In the genomic region with DNA sequence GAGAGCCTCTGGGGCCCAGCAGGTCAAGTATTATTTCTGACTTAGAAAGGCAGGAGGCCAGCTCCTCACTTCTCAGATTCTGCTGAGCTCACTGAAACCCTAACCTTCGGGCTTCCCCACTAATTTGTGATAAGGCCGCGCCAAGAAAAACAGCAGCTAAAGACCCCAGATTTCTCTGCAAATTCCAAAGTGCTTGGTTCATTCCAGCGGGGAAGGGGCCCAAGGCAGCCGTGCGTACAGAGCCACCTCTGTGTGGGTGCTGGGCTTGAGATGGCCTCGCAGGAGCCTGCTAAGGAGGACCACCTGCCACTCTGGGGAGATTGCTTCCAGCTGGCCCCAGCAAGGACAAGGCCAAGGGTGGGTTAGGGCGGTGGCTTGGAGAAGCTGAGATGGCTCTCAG, we compare ENCODE assay signal across 15 mouse cellular contexts.
DNase-seq lines count a peak whose midpoint lies in the region; ATAC-seq lines count a peak whose summit lies in the region.
"Had no signal": no experiment of that assay in that cellular context is flagged by ENCODE, and none has a peak within 500 bp of the region (broad histone marks: within the 10 kb centered on the region; RNA-seq: fewer than 3 reads in every experiment).

No protein-coding gene starts in this region.

- no peaks in the 10 kb centered on the region for H3K9me3 ChIP-seq in liver, embryonic 11.5 days (ENCODE audit: control insufficient read depth, low read length)
- no peaks in the 10 kb centered on the region for H3K9me3 ChIP-seq in liver, embryonic 12.5 days (replicated peaks)
- H3K9me3 ChIP-seq in heart, embryonic 16.5 days (replicated peaks; ENCODE audit: control insufficient read depth, low read length): no peaks in the 10 kb centered on the region
- no peaks in the 10 kb centered on the region for H3K9me3 ChIP-seq in midbrain, embryonic 16.5 days (replicated peaks; ENCODE audit: control insufficient read depth, low read length, poor library complexity, severe bottlenecking)
- H3K9me3 ChIP-seq: G1E; hindbrain, embryonic 13.5 days; midbrain, embryonic 12.5 days; neural tube, embryonic 13.5 days had no signal

- no peak overlapping the region for H3K4me2 ChIP-seq in liver, embryonic 11.5 days
- H3K4me2 ChIP-seq in liver, embryonic 12.5 days: no peak overlapping the region
- H3K4me2 ChIP-seq in heart, embryonic 16.5 days (ENCODE audit: low read depth, low read length): no peak overlapping the region
- no peak overlapping the region for H3K4me2 ChIP-seq in midbrain, embryonic 16.5 days (ENCODE audit: low read length)
- H3K4me2 ChIP-seq: hindbrain, embryonic 13.5 days; midbrain, embryonic 12.5 days; neural tube, embryonic 13.5 days had no signal

- H3K27ac ChIP-seq in liver, embryonic 11.5 days (ENCODE audit: low read depth, low read length): peak overlapping the region; percentile 25; the same call in 1 of the 2 replicates
- H3K27ac ChIP-seq in liver, embryonic 12.5 days: no peak overlapping the region
- peak overlapping the region; percentile 60 for H3K27ac ChIP-seq in heart, embryonic 16.5 days (ENCODE audit: low read length)
- no peak overlapping the region for H3K27ac ChIP-seq in midbrain, embryonic 16.5 days (ENCODE audit: low read length)
- H3K27ac ChIP-seq: hindbrain, embryonic 13.5 days; midbrain, embryonic 12.5 days; neural tube, embryonic 13.5 days had no signal

- peak; percentile 50 for DNase-seq in gastrocnemius, adult 18-20 months (ENCODE audit: low spot score)
- DNase-seq in gastrocnemius, postnatal 4 days (ENCODE audit: low spot score in 2 of 2): no peak
- DNase-seq in liver, embryonic 11.5 days (ENCODE audit: low spot score): no peak
- peak; percentile 42 for DNase-seq in skeletal muscle tissue, adult 2 months (ENCODE audit: low read depth, low spot score)
- DNase-seq in adipocyte (ENCODE audit: low spot score): no peak
- DNase-seq: lung, adult 18-20 months; right cerebral cortex, postnatal 14 days had no signal

- H3K27me3 ChIP-seq in liver, embryonic 11.5 days (replicated peaks; ENCODE audit: control insufficient read depth, insufficient read depth, low read length): peaks cover 3% of the 10 kb centered on the region; the same call in 1 of the 2 replicates
- H3K27me3 ChIP-seq in liver, embryonic 12.5 days (replicated peaks): 0 out of 2 replicates have a peak, but pooled peaks cover 4% of the 10 kb centered on the region
- no peaks in the 10 kb centered on the region for H3K27me3 ChIP-seq in heart, embryonic 16.5 days (ENCODE audit: control insufficient read depth, insufficient read depth, low read length)
- no peaks in the 10 kb centered on the region for H3K27me3 ChIP-seq in midbrain, embryonic 16.5 days (ENCODE audit: control insufficient read depth, insufficient read depth, low read depth, low read length)
- H3K27me3 ChIP-seq: neural tube, embryonic 13.5 days had no signal

- no peaks in the 10 kb centered on the region for H3K36me3 ChIP-seq in liver, embryonic 11.5 days (ENCODE audit: control insufficient read depth, insufficient read depth, low read length)
- no peaks in the 10 kb centered on the region for H3K36me3 ChIP-seq in liver, embryonic 12.5 days
- no peaks in the 10 kb centered on the region for H3K36me3 ChIP-seq in heart, embryonic 16.5 days (ENCODE audit: control insufficient read depth, insufficient read depth)
- no peaks in the 10 kb centered on the region for H3K36me3 ChIP-seq in midbrain, embryonic 16.5 days (ENCODE audit: control insufficient read depth, insufficient read depth, low read length)
- H3K36me3 ChIP-seq: G1E; hindbrain, embryonic 13.5 days; midbrain, embryonic 12.5 days; neural tube, embryonic 13.5 days had no signal

- H3K4me3 ChIP-seq in liver, embryonic 11.5 days (ENCODE audit: low read depth, low read length): no peak overlapping the region
- no peak overlapping the region for H3K4me3 ChIP-seq in liver, embryonic 12.5 days
- no peak overlapping the region for H3K4me3 ChIP-seq in heart, embryonic 16.5 days (ENCODE audit: low read length)
- no peak overlapping the region for H3K4me3 ChIP-seq in midbrain, embryonic 16.5 days (ENCODE audit: low read depth, low read length)
- H3K4me3 ChIP-seq: hindbrain, embryonic 13.5 days; midbrain, embryonic 12.5 days; neural tube, embryonic 13.5 days had no signal

- no peaks in the 10 kb centered on the region; the same call in 1 of the 2 replicates for H3K4me1 ChIP-seq in liver, embryonic 11.5 days (replicated peaks; ENCODE audit: control insufficient read depth, insufficient read depth, low read length)
- no peaks in the 10 kb centered on the region for H3K4me1 ChIP-seq in liver, embryonic 12.5 days
- peaks cover 22% of the 10 kb centered on the region for H3K4me1 ChIP-seq in heart, embryonic 16.5 days (ENCODE audit: control insufficient read depth, insufficient read depth, low read length)
- H3K4me1 ChIP-seq in midbrain, embryonic 16.5 days (ENCODE audit: control insufficient read depth, insufficient read depth, low read length): no peaks in the 10 kb centered on the region
- H3K4me1 ChIP-seq: midbrain, embryonic 12.5 days had no signal

- H3K9ac ChIP-seq in liver, embryonic 11.5 days (ENCODE audit: low read depth, low read length): no peak overlapping the region
- no peak overlapping the region for H3K9ac ChIP-seq in liver, embryonic 12.5 days
- H3K9ac ChIP-seq in heart, embryonic 16.5 days (ENCODE audit: low read length): no peak overlapping the region; the same call in 1 of the 2 replicates
- H3K9ac ChIP-seq in midbrain, embryonic 16.5 days (ENCODE audit: low read depth, low read length): no peak overlapping the region
- H3K9ac ChIP-seq: hindbrain, embryonic 13.5 days; midbrain, embryonic 12.5 days; neural tube, embryonic 13.5 days had no signal

- WGBS in liver, embryonic 11.5 days: 51% methylated on average over 8 of the region's 8 CpGs
- 54% methylated on average over 8 of the region's 8 CpGs for WGBS in liver, embryonic 12.5 days (ENCODE audit: insufficient replicate concordance)
- 30% methylated on average over 8 of the region's 8 CpGs for WGBS in heart, embryonic 16.5 days
- 86% methylated on average over 8 of the region's 8 CpGs for WGBS in midbrain, embryonic 16.5 days

- ATAC-seq in liver, embryonic 11.5 days (replicated peaks; ENCODE audit: low FRiP score): no peak
- ATAC-seq in liver, embryonic 12.5 days: no peak
- ATAC-seq in heart, embryonic 16.5 days (replicated peaks; ENCODE audit: extremely low read depth, insufficient read depth, low FRiP score): peak; percentile 55
- no peak for ATAC-seq in midbrain, embryonic 16.5 days
- ATAC-seq: forebrain, embryonic 16.5 days had no signal

Comparison
In these comparisons a context has a peak if more than half of its experiments do, and no peak if none do; other contexts are left out.
1. DNase-seq: peak in gastrocnemius, adult 18-20 months (single experiment) and skeletal muscle tissue, adult 2 months (single experiment); none in gastrocnemius, postnatal 4 days (0 of 2), liver, embryonic 11.5 days (single experiment) and adipocyte (single experiment).
2. H3K27ac ChIP-seq: peak in liver, embryonic 11.5 days (single experiment) and heart, embryonic 16.5 days (single experiment); none in liver, embryonic 12.5 days (single experiment) and midbrain, embryonic 16.5 days (single experiment).